In the genomic region with DNA sequence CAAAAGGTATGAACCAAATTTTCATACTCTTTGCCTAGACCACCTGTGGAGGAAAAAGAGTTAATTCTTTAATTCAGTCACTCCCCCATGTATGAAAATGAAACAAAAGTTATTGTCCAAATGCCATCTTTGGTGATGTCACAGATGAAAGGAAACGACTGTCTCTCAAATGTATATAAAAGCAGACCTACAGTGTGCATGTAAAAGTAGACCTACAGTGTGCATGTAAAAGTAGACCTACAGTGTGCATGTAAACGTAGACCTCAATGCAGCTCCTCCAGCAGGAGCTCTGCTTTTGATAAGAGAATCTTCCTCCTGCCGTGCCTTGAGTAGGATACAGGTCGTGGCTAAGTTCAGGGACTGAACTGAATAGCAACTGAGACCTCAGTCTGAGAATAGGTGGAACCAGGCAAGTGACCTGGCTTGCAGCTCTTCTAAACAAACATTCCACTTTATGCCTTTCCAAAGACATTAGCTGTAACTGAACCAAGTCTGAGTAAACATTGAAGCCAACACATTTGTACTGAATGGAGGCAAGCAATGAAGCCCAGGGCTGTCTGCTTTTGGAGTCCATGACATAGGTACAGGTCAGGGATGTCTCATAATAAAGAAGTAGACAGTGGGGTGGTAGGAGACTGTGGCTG, we compare ENCODE assay signal across 27 mouse cellular contexts.
"Had no signal": no experiment of that assay in that cellular context is flagged by ENCODE, and none has a peak within 500 bp of the region (broad histone marks: within the 10 kb centered on the region; RNA-seq: fewer than 3 reads in every experiment).

No protein-coding gene starts in this region.

- H3K4me3 ChIP-seq: gastrocnemius, adult 2 months; heart, adult 2 months; heart, embryonic 10.5 days; heart, embryonic 12.5 days; hindbrain, embryonic 10.5 days; hindbrain, embryonic 12.5 days; intestine, embryonic 15.5 days; layer of hippocampus, adult 2 months; limb, embryonic 13.5 days; limb, embryonic 15.5 days; liver, embryonic 12.5 days had no signal

- DNase-seq: gastrocnemius, adult 2 months; gastrocnemius, postnatal 10 days; gastrocnemius, postnatal 25 days; heart, adult 2 months; heart, postnatal 10 days; heart, postnatal 4 days; kidney, adult 18-20 months; kidney, adult 8-10 months; kidney, postnatal 10 days; kidney, postnatal 25 days; kidney, postnatal 4 days; layer of hippocampus, postnatal 36 days; left cerebral cortex, postnatal 4 days had no signal

- H3K27me3 ChIP-seq: heart, embryonic 12.5 days; hindbrain, embryonic 12.5 days; intestine, embryonic 15.5 days; limb, embryonic 13.5 days; limb, embryonic 15.5 days; liver, embryonic 12.5 days had no signal

- H3K36me3 ChIP-seq: heart, embryonic 10.5 days; heart, embryonic 12.5 days; hindbrain, embryonic 10.5 days; hindbrain, embryonic 12.5 days; intestine, embryonic 15.5 days; limb, embryonic 13.5 days; limb, embryonic 15.5 days; liver, embryonic 12.5 days had no signal

- H3K9me3 ChIP-seq: heart, embryonic 10.5 days; heart, embryonic 12.5 days; hindbrain, embryonic 10.5 days; hindbrain, embryonic 12.5 days; intestine, embryonic 15.5 days; limb, embryonic 13.5 days; limb, embryonic 15.5 days; liver, embryonic 12.5 days had no signal

- H3K9ac ChIP-seq: heart, embryonic 12.5 days; hindbrain, embryonic 12.5 days; hindbrain, embryonic 14.5 days; intestine, embryonic 15.5 days; limb, embryonic 13.5 days; limb, embryonic 15.5 days; liver, embryonic 12.5 days; liver, embryonic 14.5 days had no signal

- H3K4me2 ChIP-seq: heart, embryonic 12.5 days; hindbrain, embryonic 12.5 days; hindbrain, embryonic 14.5 days; intestine, embryonic 15.5 days; limb, embryonic 13.5 days; limb, embryonic 15.5 days; liver, embryonic 12.5 days had no signal

- ATAC-seq: hindbrain, embryonic 16.5 days; inflammation-experienced regulatory T-cells, adult 6 months; intestine, embryonic 15.5 days; intestine, postnatal 0 days; liver, embryonic 12.5 days had no signal

- H3K27ac ChIP-seq: gastrocnemius, adult 2 months; heart, adult 2 months; heart, embryonic 10.5 days; hindbrain, embryonic 10.5 days; hindbrain, embryonic 12.5 days; hindbrain, embryonic 14.5 days; intestine, embryonic 15.5 days; layer of hippocampus, adult 2 months; limb, embryonic 13.5 days; limb, embryonic 15.5 days; liver, embryonic 12.5 days; liver, embryonic 14.5 days had no signal

- H3K4me1 ChIP-seq: heart, embryonic 10.5 days; heart, embryonic 12.5 days; hindbrain, embryonic 10.5 days; hindbrain, embryonic 12.5 days; intestine, embryonic 15.5 days; limb, embryonic 13.5 days; limb, embryonic 15.5 days; liver, embryonic 12.5 days had no signal
